Mouse (Mus musculus) c-Kit-positive CD71-positive TER-119-positive erythroid progenitor cells, embryonic 14.5 days (primary cell): ENCODE measurements around the gene Draxin.
"Not testable (repeated sequence)": the region's sequence is repeated elsewhere in the genome, so short reads cannot be mapped to it uniquely, and the experiment has no call there.

Source experiments
- DNase-seq: peaks from one replicate; pipeline ENCODE4 v3.0.0-alpha.2; 2013; ENCODE audit warnings: low spot score

Draxin gene

DNA sequence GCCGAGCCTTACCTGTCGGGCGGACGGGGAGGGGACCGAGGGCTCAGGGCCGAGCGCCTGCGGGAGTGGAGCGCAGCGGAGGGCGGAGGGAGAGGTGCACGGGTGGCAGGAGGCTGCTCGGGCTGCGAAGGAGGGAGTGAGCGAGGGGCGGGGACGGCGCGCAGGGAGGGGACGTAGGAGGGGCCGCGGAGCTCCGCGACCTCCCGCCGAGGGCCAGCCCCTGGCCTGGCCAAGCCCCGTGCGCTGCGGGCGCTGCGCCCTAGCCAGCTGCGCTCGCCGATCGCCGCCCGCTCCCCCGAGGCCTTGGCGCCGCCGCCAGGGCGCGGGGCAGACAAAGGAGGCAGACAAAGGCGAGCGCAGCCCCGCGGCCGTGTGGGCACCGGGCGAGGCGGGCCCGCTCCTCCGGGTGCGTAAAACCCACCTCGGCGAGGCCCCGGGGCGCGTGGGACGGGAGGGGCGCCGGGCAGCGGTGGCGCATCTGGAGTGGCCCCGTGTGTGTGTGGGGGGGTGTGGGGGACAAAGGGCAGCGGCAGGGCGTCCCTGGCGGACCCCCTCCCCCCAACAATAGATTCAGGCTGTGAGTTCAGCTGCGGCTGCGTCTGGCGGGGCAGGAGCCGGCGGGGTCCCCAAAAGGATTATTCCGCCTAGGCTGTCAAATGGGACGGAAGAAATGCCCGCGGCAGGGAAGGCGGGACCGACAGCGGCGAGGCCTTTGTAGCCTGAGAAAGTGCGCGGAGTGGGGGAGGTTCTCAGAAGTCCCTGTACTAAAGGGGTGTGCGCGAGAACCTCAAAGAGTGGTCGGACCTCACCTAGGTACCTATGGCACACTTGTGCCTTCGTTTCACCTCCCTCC is at the start of gene Draxin:
Draxin (minus strand) TSS at position 138 of the 853 bp plus-strand sequence.
- DNase-seq: no peak

DNA sequence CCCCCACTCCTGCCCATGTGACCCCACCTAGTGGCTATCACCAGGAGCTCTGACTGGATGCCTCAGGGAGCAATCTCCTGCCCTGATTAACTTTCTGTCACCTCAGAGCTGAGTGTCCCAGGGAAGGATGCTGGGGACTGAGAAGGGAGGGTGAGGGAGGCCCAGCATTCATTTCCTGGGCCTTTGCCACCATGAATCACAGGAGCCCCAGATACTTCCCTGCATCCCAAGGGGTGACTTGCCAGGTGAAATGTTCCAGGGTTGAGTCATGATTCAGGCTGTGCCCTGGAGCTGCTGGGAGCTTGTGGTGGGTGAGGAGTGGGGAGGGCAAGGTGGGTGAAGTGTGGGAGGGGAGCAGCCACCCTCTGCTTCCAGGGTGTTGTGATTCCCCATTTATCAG is 47.2 kb upstream of the Draxin start:
- no peak for DNase-seq

DNA sequence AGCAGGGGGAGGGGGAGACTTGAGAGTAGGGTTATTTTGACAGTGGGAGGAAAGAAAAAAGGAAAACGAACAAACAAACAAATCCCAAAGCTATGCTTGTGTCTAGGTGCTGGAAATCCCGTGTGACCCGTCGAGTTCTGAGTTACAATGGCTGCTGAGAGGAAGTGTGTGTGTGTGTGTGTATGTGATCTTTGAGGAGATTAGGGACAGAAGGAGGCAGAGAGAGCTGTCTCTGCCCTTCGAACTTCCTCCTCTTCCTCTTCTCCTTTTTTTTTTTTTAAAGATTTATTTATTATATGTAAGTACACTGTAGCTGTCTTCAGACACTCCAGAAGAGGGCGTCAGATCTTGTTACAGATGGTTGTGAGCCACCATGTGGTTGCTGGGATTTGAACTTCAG is 46.1 kb upstream of the Draxin start:
- not testable (repeated sequence) for DNase-seq

DNA sequence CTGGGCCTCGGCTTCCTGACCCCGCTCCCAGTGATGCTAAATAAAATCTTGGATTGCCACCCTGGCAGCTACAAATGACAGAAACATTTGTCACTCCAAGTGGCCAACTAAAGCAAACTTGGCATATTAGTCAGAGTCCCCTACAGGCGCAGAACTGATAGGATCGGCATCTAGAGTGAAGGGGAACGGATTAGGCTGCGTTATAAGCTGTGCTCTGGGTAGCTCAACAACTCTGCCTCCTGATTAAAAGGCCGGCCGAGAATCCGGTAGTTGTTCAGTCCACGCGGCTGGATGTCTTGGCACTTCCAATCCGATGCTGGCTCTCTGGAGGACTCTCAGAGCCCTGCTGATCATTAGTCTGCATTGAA is 44.0 kb upstream of the Draxin start:
- DNase-seq: no peak

DNA sequence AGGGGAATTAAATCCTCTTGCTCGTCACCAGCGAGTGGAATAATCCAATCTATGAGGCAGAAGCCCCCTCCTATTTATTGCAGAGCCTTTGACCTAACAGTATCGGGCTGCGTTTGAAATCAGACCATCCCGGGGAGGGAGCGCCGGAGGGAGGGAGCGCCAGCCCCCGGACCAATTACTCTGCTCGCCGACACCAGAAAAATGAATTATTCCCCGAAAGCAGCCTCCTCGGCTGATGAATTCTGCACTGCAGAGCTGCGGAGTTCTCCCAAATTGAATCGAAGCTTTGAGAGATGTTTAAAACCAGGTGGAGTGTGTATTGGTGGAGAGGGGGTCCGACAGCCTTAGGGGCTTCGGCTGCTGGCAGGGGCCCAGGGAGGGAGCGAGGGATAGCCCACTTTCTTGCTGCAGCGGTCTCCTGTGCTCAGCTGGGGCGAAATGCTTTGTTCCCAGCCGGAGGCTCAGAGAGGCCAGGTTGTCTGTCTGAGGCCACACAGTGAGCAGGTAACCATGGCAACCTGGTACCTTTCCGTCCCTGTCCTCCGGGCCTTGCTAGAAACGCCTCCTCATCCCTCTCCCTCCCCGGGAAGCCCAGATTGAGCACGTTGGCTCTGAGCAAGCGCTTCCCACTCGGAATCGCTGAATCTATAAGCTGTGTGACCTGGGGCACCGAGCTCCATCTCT is 43.5 kb upstream of the Draxin start:
- DNase-seq: no peak

DNA sequence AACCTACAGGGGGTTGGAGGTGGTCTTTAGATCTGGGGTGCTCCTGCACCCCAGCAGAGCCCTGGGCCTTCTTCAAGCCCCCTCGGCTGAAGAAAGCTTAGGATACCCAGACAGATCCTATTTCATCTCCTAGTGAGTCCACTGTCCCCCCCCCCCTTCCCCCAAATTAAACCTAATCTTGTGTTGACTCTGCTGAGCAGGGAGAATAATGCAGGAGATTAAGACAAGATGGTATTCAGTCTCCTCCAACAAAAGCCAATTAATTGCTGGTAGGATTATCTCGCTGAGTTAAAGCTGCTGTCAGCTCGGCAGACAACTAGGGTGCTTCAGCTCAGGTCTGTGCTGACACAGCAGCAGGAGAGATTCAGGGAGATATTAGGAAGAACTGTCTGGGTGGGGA is 40.8 kb upstream of the Draxin start:
- DNase-seq: no peak

DNA sequence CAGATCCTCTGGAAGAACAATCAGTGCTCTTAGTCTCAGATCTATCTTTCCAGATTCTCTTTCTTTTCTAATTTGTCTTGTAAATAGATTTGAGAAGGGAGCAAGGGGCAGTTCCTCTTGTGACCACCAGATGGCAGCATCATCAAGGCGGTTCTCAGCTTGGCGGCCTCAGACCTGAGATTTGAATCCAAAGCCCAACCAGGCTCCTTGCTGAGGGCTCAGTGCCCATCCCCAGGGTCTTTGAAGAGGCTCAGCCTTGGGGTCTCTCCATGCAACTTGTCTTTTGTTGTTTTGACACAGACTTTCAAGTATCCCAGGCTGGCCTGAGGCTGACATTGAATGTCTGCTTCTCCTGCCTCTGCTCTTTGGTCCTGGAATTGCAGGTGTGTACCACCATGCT is 40.3 kb upstream of the Draxin start:
- peak; percentile 56 for DNase-seq

DNA sequence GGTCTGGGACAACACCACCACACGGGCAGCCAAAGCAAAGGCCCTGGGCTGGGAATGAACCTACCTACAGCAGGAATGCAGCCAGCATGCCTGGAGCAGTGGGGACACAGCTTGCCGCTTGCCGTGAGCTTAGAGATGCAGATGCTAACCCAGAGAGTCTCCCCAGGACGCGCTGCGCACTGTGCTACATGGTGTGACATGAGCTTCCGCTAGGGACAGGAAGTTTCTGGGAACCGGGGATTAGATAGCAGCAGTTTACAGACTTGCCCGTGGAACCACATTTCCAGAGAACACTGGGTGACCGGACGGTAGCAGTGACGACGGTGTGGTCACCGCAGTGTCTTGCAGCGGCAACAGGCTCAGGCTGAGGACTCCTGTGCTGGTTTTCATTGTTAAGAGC is 39.1 kb upstream of the Draxin start:
- DNase-seq: no peak

DNA sequence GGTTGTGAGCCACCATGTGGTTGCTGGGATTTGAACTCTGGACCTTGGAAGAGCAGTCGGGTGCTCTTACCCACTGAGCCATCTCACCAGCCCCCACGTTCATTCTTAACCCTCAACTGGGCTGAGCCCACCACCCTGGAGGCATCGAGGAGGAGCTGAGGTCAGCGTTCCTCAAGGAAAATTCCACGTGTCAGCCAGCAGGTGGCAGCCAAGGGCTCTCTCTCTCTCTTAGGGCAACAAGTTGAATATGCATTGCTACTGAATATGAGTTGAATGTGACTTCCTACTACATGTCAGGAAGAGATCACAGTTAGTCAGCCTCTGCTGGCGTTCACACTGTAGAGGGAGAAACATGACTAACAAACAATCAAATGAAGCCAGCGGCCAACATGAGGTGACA is 37.8 kb upstream of the Draxin start:
- peak; percentile 51 for DNase-seq

DNA sequence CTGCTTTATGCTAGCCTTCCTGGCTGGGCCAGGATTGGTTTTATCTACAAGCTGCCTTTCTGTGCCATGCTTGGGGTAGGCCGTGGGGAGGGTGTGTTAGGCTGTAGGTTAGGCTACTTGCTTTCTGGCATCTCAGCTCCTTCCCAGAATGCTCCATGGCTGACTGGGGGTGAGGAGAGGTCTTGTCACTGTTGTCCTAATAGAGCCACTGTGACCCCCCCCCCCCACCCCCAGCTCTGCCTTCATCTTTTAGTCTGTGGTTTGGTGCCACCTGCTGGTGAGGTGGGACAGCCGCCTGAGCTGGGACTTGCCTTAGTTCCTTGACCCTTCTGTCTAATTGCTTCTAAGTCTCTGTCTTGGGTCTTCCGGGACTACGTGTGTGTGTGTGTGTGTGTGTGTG is 36.5 kb upstream of the Draxin start:
- DNase-seq: peak; percentile 44

DNA sequence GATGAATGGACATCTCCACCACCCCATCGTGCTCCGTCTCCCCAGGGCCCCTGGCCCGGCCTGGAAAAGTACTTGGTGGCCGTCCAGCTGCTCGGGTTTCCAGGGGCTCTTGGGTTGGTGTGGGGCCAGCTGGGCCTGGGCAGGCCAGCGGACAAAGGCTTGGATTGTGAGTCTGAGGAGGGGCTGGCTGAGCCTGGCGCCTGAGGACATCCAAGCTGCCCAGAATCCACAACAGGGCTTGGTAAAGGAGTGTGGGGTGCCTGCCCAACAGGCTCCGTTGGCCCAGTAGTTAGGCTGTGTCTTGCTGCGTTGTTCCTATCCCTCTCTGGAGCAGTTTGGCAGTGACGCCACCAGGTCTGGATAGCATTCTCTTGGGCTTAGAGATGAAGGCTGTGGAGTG is 35.9 kb upstream of the Draxin start:
- DNase-seq: no peak

DNA sequence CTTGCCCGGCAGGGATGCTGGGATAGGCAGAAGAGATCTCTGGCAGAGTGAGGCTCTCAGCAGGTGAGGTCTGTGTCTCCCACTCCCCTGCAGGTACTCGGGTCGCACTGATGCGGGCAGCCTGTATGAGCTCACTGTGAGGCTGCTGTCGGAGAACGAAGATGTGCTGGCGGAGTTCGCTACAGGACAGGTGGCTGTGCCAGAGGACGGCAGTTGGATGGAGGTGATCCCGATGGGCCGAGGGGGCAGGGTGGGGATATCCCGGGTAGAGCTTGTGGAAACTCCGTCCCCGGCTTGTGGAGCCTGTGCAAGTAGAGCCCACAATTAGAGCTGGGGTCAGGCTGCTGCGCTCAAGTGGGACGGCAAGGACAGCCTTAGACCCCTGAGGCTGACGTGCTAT is 35.1 kb upstream of the Draxin start:
- DNase-seq: no peak

DNA sequence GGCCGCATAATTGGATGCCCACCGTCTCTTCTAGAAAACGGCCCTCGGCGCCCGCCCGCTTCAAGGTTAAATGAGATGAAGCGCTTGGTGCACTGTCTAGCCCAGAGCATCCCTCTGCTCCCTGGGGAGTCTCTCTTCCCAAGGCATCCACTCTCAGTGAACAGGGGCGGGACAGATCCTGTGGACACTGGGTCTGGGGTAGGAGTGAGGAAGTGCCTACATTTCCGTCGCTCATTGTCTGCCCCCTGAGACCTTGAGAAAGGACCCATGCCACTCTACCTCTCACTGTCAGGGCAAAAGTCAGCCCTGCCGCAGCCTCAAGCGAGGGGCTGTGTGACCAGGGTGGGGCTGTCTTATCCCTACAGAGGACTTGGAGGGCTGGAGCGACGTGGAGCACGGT is 34.0 kb upstream of the Draxin start:
- DNase-seq: no peak

DNA sequence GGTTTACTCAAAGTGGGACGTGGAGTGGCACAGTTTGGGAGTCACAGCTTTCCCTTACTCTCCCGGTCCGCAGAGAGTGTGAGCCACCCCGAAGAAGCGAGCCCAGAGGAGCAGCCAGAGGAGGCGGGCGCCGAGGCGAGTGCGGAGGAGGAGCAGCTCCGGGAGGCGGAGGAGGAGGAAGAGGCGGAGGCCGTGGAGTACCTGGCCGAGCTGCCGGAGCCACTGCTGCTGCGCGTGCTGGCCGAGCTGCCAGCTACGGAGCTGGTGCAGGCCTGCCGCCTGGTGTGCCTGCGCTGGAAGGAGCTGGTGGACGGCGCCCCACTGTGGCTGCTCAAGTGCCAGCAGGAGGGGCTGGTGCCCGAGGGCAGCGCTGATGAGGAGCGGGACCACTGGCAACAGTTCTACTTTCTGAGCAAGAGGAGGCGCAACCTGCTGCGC is 33.5 kb upstream of the Draxin start:
- no peak for DNase-seq

DNA sequence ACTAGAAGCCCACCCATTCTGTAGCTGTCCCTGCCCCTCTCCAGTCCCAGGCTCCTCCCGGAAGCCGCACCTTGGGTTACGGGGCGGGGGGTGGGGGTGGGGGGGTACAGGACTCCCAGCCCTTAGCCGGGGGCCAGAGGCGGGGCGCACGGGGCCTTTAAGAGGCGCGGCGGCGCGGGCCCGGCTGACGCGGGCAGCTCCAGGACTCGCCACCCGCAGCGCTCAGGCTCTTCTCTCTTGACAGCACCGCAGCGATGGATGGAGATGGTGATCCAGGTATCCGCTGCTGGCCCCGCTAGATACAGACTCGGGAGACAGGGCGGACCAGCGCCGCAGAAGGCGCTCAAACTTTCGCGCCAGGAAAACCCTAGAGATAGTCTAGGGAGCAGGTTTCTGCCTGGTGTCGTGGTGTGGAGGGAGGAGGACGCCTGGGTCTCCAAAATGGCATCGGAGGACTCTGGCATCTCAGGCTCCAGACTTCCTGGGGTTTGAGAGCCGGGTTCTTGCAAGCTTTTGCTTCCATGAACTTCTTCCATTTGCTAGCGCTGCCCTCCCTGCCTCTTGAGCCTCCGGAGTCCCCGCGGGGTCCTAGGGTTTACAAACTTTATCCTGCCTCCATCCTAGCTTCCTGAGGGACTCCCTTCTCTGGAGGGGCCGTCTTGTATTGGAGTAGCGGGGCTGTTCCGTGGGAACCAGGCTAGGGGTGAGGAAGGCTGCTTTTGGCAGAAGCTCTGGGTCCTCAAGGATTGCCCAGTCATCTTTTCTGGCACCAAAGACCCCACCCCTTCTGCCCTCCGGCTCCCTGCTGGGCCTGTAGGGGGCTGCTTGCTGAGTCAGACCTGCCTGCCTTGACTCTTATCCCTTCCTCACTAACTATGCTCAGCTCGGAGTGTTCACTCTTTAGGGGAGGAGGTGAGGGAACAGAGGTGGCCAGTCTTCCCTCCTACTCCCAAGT is 30.2 kb upstream of the Draxin start, which contains the start of the genes Fbxo44 and Fbxo2:
Fbxo44 (minus strand) TSS at position 47 of the 955 bp plus-strand sequence.
Fbxo2 (plus strand) TSS at position 186 of the 955 bp plus-strand sequence.
- DNase-seq: no peak

DNA sequence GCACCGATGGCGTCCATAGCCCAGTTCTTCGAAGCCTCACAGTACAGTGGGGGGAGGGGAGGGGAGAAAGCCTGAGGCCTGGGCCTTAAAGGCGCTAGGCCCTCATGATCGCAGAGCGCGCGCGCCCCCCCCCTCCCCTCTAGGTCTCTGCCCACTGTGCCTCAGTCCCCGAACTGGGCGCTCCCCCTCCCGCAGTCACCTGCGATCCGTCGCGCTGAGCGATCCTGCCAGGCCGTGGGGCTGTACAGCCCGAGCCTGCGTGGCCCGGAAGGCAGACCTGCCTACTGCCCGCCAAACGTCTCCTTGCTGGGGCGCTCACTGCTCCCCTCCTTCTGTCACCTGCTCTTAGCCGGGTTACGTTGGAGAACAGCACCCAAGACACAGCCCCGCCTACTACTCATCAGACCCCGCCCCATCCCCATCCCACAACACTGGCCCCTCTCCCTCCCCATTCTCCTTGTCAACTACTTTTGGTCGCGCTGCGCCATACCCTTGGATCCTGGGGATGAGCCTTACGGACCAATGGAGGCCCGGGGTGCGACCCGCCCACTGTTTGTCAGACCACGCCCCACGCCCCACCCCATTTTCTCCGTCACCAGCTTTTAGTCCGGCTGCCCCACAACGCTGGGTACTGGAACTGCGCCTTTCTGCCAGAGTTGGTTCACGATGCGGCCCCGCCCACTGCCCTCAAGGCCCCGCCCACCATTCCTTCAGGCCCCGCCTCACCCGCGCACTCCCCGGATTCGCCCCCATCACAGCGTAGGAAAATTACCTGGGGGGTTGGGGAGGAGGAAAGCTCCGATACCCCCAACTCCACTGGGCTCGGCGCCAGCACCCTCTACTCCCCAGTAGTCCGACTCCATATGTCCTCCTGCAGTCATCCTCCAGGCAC is 29.3 kb upstream of the Draxin start:
- peak; percentile 78 for DNase-seq

DNA sequence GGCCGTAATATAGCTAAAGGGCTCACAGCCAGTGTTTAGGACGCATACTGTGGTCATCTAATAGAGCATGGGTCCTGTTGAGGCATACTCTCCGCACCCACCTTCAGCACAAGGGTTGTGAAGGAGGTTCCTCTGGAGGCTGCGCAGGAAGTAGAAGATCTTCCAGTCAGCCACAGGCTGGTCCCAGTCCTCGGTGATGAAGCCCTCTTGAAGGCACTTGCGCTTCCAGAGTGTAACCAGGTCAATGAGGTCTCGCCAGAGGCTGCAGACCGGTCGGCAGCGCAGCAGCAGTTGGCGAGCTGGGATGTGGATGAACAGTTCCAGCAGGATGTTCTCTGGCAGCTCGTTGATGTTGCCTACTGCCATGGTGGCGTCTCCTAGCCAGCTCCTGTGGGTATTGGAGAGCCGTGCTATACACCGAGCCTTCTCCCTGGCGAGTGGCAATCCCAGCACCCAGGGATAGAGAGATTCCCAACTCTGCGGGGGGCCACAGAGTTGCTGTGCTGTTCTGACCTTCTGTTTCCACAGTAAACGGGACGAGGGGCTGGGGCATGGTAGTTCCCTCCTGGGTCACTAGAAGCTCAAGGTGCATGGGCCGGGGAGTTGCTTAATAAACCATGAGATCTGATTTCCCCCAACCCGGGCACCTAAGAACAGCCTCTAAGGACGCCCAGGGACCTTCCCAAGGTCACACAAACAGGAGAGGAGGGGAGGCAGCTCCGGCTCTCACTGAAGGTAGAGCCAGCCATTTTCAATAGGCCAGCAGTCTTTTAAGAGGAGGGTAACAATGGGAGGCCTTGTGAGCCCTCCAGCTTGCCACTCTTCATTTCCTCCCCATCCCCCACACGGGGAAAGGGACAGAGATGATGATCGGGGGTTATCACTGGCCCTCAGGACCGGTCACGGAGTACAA is 28.2 kb upstream of the Draxin start:
- DNase-seq: no peak

DNA sequence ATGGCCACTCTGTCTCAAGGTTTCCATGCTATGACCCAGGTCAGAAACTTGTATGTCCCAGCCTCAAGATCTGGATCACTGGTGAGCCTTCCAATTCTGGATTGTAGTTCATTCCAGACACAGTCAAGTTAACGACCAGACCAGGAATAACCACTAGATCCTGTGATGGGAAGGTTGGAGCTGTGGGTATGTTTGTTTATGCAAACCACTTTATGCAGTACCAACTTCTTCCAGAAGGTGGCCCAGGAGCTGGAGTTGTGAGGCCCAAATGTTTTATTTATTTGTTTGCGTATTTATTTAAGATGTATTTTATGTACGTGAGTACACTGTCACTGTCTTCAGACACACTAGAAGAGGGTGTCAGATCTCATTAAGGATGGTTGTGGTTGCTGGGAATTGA is 24.5 kb upstream of the Draxin start:
- DNase-seq: peak; percentile 48

DNA sequence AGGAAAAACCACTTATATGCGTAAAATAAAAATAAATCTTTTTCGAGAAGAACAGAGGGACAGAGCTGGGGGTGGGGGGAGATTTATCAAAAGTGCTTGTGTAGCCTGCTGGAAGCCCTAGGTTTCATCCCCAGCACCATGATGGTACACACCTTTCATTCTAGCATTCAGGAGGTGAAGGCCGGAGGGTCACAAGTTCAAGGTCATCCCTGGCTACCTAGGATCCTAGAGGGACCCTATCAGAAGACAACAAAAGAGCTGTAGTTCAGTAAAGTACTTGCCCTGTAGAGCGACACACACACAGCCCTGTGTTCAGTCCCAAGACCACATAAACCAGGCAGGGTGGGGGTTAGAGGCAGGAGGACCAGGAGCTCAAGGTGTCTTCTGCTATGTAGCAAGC is 23.5 kb upstream of the Draxin start:
- DNase-seq: no peak

DNA sequence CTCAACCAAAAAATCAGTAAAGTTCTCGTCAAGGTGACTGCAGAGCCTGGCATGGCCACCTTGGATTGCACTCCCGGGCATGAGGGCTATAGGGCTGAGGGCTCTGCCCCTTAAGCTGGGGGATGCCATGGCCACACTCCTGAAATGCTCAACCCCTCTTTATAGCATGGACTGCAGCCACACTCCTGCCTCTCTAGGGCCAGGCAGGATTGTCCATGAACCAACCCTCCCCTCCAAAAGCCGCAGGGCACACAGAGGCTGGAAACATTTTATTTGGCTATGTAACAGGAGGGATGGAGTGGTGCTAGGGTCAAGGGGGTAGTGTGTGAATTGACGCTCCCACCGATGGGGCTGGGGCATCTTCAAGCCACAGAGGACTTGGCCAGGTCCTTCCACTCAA is 22.0 kb upstream of the Draxin start:
- no peak for DNase-seq
